Mouse (Mus musculus) ovary, postnatal 14 days (tissue): ENCODE data around the gene Sfxn3.

ENCODE experiments used
- DNase-seq: peaks from one replicate; pipeline ENCODE4 v3.0.0; 2022; ENCODE audit warnings: low spot score

Sfxn3 gene

DNA sequence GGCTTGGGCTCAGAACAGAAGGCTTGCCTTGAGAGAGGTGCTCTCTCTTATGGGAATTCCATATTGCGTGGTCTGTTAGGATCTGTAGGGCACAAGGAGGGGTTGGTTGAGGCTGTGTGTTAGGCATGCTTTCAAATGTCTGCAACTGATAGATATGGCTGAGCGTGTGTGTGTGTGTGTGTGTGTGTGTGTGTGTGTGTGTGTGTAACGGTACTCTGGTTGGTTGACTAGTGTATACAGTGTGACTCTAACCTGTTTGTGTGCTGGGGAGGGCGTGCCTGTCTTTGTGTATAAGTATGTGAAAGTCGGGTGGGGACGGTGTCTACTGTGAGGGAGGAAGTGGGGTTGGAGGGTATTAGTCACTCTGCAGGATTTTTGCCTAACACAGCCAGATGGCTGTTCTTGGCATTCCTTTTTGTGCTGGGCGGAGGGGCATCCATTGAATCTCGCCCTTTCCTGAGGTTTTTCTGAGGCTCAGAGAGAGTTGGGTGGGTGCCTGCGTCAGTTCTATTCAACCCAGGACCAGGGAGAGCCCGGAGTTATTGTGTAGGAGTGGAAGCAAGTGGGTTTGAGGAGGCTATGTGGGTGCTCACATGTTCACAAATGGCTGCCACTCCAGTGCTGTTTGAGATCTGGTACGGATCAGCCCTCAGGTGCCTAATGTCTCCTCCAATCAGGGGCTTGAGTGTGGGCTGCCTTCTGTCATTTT is 786 bp downstream of the Sfxn3 start:
- no peak for DNase-seq

DNA sequence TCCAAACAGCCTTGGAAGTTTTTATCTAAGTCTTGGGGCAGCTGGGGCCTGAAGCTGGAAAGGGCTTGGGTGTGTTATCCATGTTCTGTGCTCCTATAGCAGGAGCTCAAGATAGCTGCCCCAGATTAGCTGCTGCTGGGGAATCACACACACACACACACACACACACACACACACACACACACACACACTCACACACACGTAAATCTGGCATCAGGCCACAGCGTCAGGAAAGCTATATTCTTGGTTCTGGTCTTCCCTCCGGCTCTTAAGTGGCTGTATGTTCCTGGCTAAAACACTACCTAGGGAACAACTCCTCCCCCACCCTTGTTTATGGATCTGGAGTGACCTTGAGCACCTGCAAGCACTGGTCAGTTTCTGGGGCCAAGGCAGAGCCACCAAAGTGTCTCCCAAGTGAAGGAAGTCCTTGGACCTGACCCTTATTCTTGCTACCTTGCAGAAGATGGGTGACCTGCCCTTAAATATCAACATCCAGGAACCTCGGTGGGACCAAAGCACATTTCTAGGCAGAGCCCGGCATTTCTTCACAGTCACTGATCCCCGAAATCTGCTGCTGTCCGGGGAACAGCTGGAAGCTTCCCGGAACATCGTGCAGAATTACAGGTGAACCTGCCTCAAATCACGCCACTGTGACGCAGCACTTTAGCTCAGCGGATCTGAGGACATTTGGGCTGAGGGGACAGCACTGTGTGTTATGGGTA is 1.5 kb downstream of the Sfxn3 start:
- no peak for DNase-seq

DNA sequence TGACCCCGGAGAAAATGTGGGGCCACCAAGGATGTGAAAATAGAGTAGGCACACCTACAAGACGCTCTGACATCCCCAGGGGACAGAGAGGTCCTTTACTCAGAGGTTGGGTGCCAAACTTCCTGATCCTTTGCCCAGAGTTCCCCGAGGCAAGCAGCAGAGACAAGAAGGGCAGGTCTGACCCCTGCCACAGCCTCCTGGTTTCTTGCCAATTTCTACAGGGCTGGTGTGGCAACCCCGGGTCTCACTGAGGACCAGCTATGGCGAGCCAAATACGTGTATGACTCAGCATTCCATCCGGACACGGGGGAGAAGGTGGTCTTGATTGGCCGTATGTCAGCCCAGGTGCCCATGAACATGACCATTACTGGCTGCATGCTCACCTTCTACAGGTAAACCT is 2.2 kb downstream of the Sfxn3 start:
- DNase-seq: no peak

DNA sequence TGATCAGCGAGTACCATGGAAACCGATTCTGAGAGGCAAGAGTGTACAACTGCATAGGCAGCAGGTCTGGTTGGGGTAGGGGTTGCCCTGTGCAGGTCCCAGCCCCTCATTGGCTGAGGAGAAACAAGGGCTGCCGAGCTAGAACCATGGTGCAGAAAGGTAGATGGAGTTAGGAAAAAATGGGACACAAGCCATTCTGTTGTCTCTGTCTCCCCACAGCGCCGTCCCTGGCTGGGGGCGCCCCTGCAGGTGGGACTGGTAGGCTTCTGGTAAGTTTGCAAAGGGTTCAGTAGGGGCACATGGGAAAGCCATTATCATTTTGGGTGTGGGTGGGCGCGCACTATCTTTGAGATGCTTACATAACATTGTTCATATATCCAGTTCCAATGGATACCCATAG is 6.1 kb downstream of the Sfxn3 start:
- no peak for DNase-seq

DNA sequence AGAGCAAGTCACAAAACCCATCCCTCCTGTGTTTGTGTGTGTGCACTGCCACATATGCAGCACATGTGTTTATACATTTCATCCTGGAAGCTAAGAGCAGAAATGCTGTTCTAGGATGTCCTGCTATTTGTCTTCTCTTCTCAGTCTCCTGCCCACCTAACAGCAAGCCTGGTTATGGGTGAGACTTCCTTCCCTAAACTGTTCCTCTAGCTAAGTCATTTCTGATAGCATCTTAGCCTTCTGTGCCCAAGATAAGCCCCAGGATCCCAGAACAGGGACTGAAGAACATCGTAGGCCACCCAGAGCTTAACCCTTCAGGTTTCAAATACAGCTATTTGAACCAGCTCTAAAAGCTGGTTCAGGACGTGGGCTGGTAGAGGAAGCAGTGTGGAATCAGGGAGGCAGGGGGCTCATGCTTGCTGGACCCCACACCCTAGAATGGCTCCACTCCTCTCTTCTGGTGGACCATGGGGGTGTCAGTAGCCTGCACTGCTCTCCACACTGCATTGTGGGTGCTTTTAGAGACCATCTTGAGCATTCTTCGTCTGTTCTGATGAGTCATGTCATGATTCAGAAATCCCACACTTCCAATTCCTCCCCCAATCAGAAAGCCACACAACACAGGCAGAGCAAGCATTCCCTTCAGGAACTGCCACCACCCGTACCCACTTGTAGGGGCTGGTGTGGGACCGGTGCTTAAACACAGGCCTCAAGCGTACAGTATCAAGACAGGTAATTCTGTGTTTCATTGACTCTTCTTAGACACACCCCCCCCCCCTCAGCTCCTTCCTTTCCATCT is 7.8 kb downstream of the Sfxn3 start:
- no peak for DNase-seq

DNA sequence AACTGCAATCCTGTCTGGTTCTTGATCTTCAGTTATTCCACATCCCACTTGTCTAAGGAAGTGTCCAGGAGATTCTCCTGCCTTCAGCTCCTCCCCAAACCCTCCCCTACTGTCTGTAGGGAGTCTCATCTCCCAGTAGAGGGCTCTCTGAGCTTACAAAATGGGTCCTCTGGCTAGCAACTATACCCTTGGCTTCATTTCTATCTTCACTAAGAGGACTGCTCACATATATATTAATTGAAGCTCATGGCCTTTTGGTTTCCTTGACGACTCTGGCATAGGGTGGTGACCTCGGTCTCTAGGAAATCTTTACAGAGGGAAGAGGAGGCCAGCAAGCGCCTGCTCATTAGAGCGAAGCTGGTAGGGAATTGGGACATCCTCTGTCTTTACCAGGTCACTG is 9.1 kb downstream of the Sfxn3 start:
- peak; percentile 41 for DNase-seq

DNA sequence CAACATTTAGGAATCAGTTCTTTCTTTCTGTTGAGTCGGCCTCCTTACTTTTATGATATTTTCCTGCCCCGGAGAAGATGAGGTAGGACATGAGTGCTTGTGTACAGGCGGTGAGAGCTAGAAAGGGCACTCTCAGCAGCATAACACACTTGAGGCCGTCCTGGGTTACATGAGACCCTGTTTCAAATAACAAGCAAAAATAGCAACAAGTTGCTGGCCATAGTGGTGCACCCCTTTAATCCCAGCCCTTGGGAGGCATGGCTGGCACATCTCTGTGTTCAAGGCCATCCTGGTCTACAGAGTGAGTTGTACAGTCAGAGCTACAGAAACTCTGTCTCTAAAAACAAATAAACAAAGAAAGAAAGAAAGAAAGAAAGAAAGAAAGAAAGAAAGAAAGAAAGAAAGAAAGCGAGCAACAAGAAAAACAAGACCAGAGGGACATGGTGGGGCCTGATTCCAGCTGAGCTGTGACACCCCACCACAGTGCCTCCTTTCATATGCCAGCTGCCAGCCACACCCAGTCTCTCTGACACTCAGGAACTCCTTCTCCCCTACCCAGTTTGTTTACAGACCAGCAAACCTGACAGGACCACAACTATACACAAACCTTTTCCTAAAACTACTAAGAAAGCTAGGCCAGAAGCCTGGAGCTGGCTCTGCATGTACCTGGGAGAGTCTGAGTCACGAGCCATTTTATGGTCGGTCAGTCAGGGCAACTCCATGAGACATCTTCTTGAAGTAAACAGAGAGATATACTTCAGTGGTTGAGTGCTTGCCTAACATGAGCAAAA is 9.8 kb downstream of the Sfxn3 start:
- DNase-seq: no peak

DNA sequence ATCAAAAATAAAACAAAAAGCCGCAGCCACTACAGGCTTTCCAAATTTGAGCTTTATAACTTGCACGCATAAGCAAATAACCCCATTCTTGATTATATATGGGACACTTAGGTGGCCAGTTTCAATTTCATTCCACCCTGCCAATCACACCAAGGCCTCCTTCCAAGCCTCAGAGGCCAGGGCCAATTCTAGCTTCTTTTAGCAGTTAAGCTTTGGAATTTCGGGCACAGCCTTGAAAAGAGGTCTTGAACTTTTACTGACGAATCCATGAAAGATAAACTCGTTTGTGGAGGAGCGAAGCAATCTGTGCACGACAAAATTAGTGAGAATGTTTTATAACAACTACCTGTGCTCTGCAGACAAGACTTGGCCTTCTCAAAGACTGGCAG is 10.4 kb downstream of the Sfxn3 start:
- DNase-seq: no peak

DNA sequence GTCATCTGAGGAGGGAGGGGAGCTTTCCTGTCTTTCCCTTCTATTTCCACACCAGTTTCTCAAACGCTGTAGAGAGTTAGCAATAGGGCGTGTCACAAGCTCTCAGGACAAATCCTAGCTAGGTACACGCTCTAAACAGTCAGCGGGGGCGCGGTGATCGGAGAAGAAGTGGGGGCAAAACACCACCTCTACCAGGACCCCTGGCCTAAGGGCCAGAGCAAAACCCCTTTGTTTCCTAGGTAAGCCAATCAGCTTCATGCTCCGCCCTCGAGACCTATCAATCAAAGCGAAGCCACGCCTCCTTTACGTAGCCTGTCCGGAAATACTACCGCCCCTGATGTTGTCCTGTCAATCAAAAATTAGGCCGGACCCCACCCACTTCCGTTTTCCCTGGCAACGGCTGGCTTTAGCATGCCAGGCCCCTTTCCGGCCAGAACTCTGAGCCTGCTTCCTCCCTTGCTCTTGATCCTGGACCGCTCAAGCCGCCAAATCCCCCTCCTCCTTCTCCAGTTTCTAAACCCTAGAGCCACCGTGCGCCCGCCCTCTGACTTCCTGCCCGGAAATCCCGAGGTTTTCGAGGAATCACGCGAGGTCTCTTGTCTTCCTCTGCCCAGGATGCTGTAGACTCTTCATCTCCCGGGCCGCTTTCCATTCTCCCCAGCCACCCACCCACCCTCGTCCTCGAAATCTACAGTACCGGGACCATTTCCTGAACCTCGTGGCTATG is 11.0 kb downstream of the Sfxn3 start:
- peak; percentile 90 for DNase-seq

DNA sequence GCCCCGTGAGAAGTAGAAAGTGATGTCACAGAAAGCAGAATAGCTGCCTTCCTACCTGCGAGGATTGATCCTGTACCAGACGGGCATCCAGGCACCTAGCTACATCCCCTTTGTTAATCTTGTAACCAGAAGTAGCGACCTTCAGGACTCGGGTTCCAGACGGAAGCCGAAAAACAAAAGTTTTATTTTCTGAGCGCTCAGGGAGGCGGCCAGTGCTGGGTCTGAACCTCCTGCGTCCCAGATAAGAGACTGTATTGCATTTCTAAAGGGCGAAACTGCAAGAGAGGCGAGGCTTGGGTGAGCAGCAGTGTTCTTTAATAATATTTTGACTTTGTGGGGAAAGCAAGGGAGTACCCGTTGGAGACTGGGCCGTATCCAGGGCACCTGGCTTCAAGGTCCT is 11.5 kb downstream of the Sfxn3 start:
- no peak for DNase-seq

DNA sequence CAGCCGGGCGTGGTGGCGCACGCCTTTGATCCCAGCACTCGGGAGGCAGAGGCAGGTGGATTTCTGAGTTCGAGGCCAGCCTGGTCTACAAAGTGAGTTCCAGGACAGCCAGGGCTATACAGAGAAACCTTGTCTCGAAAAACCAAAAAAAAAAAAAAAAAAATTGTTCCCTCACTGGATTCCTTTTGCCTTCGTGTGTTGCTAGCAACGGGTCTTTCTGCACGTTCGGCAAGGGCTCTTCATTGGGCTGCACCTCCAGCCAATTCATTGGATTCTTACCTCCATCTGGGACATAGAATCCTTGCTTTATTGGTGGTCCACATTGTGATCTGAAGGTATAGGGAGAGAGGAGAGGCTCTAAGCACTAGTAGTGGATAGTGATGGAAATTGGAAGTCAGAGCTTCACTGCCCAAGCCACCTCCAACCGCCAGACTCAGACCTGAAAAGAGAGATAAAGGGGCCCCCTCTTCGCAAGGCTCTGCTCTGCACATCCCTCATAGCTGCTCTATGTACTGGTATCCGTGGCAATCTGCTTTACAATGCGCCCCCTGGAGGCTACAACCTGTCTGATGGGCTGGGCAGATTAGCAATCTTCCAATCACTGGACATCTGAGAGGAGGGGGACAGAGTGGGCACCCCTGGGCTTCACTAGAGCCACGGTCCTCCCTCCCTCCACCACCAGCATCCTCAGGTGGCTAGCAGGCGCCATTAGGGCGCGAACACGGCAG is 16.4 kb downstream of the Sfxn3 start:
- no peak for DNase-seq

DNA sequence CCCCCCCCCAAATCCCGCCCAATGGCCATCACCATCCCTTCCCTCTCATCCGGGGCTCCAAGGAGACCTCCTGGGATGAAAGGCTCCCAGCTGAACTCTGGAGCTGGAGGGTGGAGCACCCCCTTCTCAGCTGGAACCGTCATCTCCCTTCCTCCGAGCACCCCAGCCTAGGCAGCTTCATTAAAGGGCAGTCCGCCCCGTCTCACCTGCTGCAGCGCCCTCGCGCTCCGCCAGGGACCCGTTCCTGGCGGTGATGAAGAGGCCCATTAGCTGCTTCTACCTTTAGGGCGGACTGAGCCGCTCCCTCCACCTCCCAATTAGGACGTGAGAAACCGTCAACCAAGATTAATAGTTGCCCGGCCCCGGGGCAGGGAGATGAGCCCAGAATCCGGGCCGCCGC is 17.9 kb downstream of the Sfxn3 start:
- DNase-seq: no peak

DNA sequence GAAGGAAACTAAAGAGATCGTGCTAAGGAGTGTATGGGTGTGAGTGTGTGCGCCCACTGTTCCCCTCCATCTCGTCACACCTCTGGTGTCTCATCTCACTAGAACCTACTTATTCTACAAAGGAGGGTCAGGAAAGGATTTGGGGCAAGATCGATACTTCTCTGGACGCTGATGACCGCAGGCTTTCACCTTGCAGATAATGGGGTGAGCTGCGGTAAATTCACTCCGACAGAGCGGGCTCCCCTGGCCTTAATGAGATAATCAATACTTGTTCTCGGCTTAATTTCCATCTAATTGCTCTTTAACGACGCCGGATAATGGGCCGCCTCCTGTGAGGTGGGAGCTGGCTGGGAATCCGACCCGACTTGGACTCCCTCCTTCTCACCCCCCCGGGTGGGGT is 19.9 kb downstream of the Sfxn3 start:
- no peak for DNase-seq

DNA sequence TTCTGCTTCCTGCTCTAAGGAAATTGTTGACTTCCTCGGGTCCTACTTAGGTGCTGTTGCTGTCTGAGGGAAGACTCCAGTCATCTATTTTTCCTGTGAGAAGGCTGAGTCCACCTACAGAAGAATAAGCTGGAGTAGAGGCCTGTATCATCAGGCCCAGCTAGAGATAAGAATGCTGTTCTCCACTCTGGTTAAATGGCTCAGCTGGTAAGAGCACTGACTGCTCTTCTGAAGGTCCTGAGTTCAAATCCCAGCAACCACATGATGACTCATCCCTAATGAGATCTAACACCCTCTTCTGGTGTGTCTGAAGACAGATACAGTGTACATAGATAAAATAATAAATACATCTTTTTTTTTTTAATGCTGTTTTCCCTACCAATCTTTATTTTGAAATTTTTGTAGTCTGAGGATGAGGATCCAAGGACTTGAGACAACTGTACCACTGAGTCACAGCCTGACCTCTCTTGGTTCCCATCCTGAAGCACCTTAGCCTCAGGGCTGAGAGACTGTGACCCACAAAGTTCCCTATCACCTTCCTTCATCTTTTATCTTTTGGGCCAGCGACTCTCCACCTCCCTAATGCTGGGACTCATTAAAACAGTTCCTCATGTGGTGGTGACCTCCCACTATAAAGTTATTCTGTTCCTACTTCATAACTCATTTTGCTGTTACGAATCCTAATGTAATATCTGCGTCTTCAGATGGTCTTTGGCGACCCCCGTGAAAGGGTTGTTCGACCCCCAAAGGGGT is 20.6 kb downstream of the Sfxn3 start:
- DNase-seq: no peak

DNA sequence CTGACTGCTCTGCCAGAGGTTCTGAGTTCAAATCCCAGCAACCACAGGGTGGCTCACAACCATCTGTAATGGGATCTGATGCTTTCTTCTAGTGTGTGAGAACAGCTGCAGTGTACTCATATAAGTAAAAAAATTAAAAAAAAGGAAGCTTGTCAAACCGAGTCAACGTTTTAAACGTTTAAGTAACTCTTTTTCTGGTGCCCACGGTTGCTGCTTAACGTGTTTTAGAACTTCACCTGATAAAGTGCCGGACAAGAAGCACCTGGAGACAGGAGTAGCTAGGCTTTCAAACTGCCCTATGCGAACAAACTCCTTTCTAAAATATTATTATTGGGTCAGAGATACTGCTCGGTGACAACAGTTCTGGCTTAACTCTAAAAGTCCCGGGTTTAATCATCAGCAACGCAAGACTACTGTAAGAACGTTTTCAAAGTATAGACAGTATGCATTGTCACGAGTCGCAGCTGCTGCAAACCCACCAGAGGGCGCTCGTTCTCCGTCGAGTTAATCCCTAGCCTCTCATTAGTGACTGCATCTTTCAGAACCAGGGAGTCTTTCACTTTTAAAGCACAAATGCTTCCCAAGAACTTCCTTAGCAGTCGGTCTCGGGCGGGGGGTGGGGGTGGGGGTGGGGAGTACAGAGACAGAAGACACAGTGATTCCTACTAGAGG is 26.7 kb downstream of the Sfxn3 start:
- DNase-seq: peak; percentile 82

DNA sequence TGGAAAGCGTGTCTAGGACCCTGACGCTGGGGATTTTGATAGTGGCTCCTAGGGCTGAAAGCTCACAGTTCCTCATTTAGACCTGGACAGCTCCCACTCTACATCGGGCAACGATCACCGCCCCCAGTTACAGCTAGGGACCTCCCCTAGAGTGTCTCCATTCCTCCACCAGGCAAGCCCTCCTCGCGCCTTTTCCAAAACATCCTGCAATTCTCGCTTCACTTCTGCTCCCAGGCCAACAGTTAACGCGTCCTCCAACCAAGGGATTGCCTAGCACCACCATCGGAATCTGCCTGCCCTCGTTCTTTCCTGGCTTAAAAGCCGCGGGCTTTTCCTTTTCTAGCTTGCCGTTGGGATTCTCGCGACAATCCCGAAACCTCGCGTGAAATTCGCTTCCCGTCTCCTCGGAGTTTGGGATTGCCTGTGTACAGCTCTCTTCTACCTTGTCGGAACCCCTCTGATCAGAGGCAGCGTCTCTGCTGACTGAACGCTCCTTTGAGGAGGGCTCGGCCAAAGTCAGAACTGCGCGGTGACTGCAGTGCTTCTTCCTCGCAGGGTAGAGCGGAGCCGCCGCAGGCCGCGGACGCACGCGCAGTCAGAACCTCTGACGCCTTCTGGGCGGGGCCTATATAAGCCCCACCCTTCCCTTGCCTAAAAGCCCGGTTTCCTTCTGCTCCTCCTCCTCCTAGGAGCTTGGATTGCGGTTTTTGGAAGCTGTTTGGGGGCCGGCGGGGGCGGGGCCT is 27.4 kb downstream of the Sfxn3 start, which contains the start of gene Kazald1:
Gene Kazald1 (plus strand): TSS at position 662 of the 743 bp plus-strand sequence.
- DNase-seq: peak; percentile 93

DNA sequence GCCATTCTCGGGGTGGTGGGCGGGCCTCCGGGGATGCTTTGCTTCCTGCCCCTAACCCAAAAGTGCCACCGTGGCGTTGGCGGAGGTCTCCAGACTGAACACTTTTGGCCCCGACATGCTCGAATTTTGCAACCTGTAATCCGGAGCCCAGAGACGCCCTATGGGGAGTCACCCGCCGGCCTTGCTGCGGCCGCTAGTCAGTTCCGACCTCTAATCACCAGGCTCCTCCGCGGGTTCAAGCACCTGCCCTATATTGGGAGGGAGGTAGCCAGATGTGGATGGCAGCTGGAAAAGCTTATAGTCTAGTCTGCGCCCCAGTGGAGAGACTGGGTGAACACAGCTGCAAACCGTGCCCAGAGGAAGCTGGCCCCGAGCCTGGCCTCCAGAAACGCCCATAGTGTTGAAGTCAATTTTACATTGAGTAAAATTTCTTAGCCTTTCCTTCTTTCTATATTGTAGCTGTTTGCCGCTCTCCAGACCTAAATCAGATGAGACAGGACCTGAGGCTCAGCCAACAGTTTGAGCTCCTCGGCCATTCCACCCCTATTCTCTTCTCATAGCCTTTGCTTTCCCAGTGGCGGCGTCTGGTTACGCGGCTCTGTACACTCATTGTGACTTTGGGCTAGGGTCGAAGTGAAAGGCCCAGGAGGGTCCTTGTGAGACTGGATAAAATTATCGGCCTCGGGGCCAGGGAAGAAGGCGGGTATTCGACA is 28.2 kb downstream of the Sfxn3 start:
- no peak for DNase-seq

DNA sequence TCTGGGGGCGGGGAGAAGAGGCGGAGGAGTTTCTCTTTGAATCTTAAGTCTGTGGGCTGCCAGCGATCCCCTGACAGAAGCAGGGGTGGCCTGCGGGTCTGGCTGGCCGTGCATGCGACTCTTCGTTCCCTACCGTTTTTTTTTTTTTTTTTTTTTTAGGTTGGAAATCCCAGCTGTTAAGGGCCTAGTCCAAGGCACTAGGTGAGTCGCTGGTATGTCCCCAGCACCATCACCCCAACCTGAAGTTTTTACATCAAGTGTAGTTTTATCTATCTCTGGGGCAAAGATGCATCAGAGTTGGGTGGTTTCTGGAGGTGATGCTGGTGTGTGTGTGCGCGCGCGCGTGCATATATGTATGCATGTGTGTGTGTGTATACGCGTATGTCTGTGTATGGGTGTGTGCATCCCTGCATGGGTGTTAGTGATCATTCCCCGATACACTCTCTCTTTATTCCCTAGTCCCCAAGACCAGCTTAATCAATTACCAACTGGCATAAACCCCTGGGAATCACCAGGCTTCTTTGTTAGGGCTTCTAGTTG is 28.8 kb downstream of the Sfxn3 start:
- DNase-seq: no peak
